Comparison of ENCODE assay signal across 9 mouse cellular contexts in genomic region chr4:44558564-44558955, GRCm38 (mm10).
DNase-seq lines count a peak whose midpoint lies in the region; ATAC-seq and TF ChIP-seq lines count a peak whose summit lies in the region.
"Had no signal": no experiment of that assay in that cellular context is flagged by ENCODE, and none has a peak within 500 bp of the region (broad histone marks: within the 10 kb centered on the region; RNA-seq: fewer than 3 reads in every experiment).

No protein-coding gene starts in this region.

- TF ChIP-seq POLR2A in lung, adult 2 months (IDR thresholded peaks at IDR 0.05; ENCODE audit: borderline replicate concordance, extremely low read depth, low read depth, low read length), result no peak

- peak overlapping the region; percentile 68; the same call in 1 of the 2 replicates for H3K27ac ChIP-seq in heart, embryonic 10.5 days
- peak overlapping the region; percentile 89 for H3K27ac ChIP-seq in hindbrain, embryonic 11.5 days (ENCODE audit: low read depth, low read length)
- peak overlapping the region; percentile 37 for H3K27ac ChIP-seq in midbrain, embryonic 11.5 days (ENCODE audit: low read depth, low read length)

- TF ChIP-seq CTCF in E14TG2a.4 (conservative IDR thresholded peaks at IDR 0.05; ENCODE audit: low read length), result no peak
- no peak for TF ChIP-seq CTCF in lung, adult 2 months (IDR thresholded peaks at IDR 0.05; ENCODE audit: insufficient read depth, low read length)

- intact Hi-C loops in heart, postnatal 10 days (cut with DNase I), result no loop called here

- H3K9me3 ChIP-seq in heart, embryonic 10.5 days, result no peaks in the 10 kb centered on the region
- H3K9me3 ChIP-seq in E14TG2a.4 (ENCODE audit: low read length), result no peaks in the 10 kb centered on the region
- H3K9me3 ChIP-seq in hindbrain, embryonic 11.5 days (ENCODE audit: control insufficient read depth, low read length), result no peaks in the 10 kb centered on the region
- H3K9me3 ChIP-seq in midbrain, embryonic 11.5 days (ENCODE audit: control insufficient read depth, low read length), result no peaks in the 10 kb centered on the region

- H3K9ac ChIP-seq in hindbrain, embryonic 11.5 days (ENCODE audit: low read depth, low read length), result peak overlapping the region; percentile 49; the same call in 1 of the 2 replicates
- no peak overlapping the region; the same call in 1 of the 2 replicates for H3K9ac ChIP-seq in midbrain, embryonic 11.5 days (ENCODE audit: low read length)

- H3K4me3 ChIP-seq in heart, embryonic 10.5 days, result peak overlapping the region; percentile 68
- peak overlapping the region; percentile 77 for H3K4me3 ChIP-seq in E14TG2a.4 (replicated peaks; ENCODE audit: low read length)
- peak overlapping the region; percentile 32 for H3K4me3 ChIP-seq in hindbrain, embryonic 11.5 days (ENCODE audit: low read depth, low read length)
- peak overlapping the region; percentile 33; the same call in 1 of the 2 replicates for H3K4me3 ChIP-seq in midbrain, embryonic 11.5 days (ENCODE audit: low read depth, low read length)
- H3K4me3 ChIP-seq in lung, adult 2 months (replicated peaks; ENCODE audit: extremely low read depth, low read depth, low read length), result no peak overlapping the region
- H3K4me3 ChIP-seq: megakaryocyte, embryonic 14.5 days had no signal

- H3K36me3 ChIP-seq in heart, embryonic 10.5 days, result no peaks in the 10 kb centered on the region
- H3K36me3 ChIP-seq in E14TG2a.4 (ENCODE audit: insufficient read depth, low read length), result no peaks in the 10 kb centered on the region
- H3K36me3 ChIP-seq in hindbrain, embryonic 11.5 days (ENCODE audit: control insufficient read depth, insufficient read depth, low read length), result no peaks in the 10 kb centered on the region
- no peaks in the 10 kb centered on the region for H3K36me3 ChIP-seq in midbrain, embryonic 11.5 days (ENCODE audit: control insufficient read depth, insufficient read depth, low read length)

- H3K4me1 ChIP-seq in heart, embryonic 10.5 days, result peaks cover 14% of the 10 kb centered on the region
- H3K4me1 ChIP-seq in E14TG2a.4 (replicated peaks; ENCODE audit: low read depth, low read length), result peaks cover 61% of the 10 kb centered on the region
- H3K4me1 ChIP-seq in hindbrain, embryonic 11.5 days (replicated peaks; ENCODE audit: control insufficient read depth, insufficient read depth, low read length), result peaks cover 13% of the 10 kb centered on the region
- peaks cover 12% of the 10 kb centered on the region for H3K4me1 ChIP-seq in midbrain, embryonic 11.5 days (ENCODE audit: control insufficient read depth, insufficient read depth, low read length)
- no peaks in the 10 kb centered on the region for H3K4me1 ChIP-seq in lung, adult 2 months (ENCODE audit: control insufficient read depth, insufficient read depth, low read length)
- H3K4me1 ChIP-seq: megakaryocyte, embryonic 14.5 days had no signal

- 6% methylated on average over 7 of the region's 7 CpGs for WGBS in heart, embryonic 10.5 days
- 4% methylated on average over 7 of the region's 7 CpGs for WGBS in hindbrain, embryonic 11.5 days
- WGBS in midbrain, embryonic 11.5 days, result 1% methylated on average over 7 of the region's 7 CpGs
- WGBS in lung, adult 2 months, result 22% methylated on average over 7 of the region's 7 CpGs

- ATAC-seq in hindbrain, embryonic 11.5 days (ENCODE audit: low FRiP score), result peak; percentile 60
- ATAC-seq in midbrain, embryonic 11.5 days (ENCODE audit: low FRiP score), result peak; percentile 57

- no peak for DNase-seq in heart, embryonic 10.5 days (ENCODE audit: low spot score)
- no peak for DNase-seq in heart, postnatal 10 days
- peak; percentile 52 for DNase-seq in hindbrain, embryonic 11.5 days (ENCODE audit: low spot score)
- peak; percentile 90 for DNase-seq in midbrain, embryonic 11.5 days (ENCODE audit: low spot score, missing footprints)
- no peak for DNase-seq in testis, postnatal 14 days (ENCODE audit: low spot score)
- DNase-seq in lung, adult 2 months, result no peak
- no peak for DNase-seq in thymus, adult 18-20 months

- H3K4me2 ChIP-seq in hindbrain, embryonic 11.5 days (replicated peaks; ENCODE audit: low read depth, low read length), result peak overlapping the region; percentile 77
- H3K4me2 ChIP-seq in midbrain, embryonic 11.5 days, result peak overlapping the region; percentile 85

- H3K27me3 ChIP-seq in heart, embryonic 10.5 days (ENCODE audit: insufficient read depth, poor library complexity, severe bottlenecking), result peaks cover 45% of the 10 kb centered on the region
- peaks cover 44% of the 10 kb centered on the region for H3K27me3 ChIP-seq in E14TG2a.4 (ENCODE audit: insufficient read depth, low read length)
- peaks cover 7% of the 10 kb centered on the region; the same call in 1 of the 2 replicates for H3K27me3 ChIP-seq in hindbrain, embryonic 11.5 days (ENCODE audit: control insufficient read depth, insufficient read depth, low read length)
- H3K27me3 ChIP-seq in midbrain, embryonic 11.5 days (ENCODE audit: control insufficient read depth, insufficient read depth, low read length), result peaks cover 2% of the 10 kb centered on the region; the same call in 1 of the 2 replicates

Comparison
In these comparisons a context has a peak if more than half of its experiments do, and no peak if none do; other contexts are left out.
1. DNase-seq: peak in hindbrain, embryonic 11.5 days (single experiment) and midbrain, embryonic 11.5 days (single experiment); none in heart, embryonic 10.5 days (single experiment), heart, postnatal 10 days (0 of 2), testis, postnatal 14 days (single experiment), lung, adult 2 months (single experiment) and thymus, adult 18-20 months (0 of 2).
2. H3K27ac ChIP-seq: peak in every context shown above with its lines; median percentile 89 in hindbrain, embryonic 11.5 days; 68 in heart, embryonic 10.5 days; 37 in midbrain, embryonic 11.5 days.